Mouse (Mus musculus) limb, embryonic 14.5 days (tissue): ENCODE measurements around the gene Rps6ka1. TPM values are rescaled to one million over a fixed set of nuclear protein-coding genes. Genes with fewer than 3 reads are reported as not detected.

ENCODE experiments used
- ATAC-seq: fragments of 200-750 bp; cut with Nextera tagmentation; 2 replicates; pipeline ENCODE4 v1.8.0; 2017; ENCODE audit warnings: low read depth, moderate number of reproducible peaks, moderate TSS enrichment; ENCODE audit not compliant: low FRiP score
- DNase-seq: peaks from one replicate; pipeline ENCODE4 v3.0.0-alpha.2; 2015; ENCODE audit warnings: low spot score
- H3K27ac ChIP-seq: fragments of 300-500 bp; sonication (generic); replicated peaks from 2 replicates; pipeline ENCODE4 v1.5.1; 2014; ENCODE audit warnings: low read depth, mild to moderate bottlenecking, low read length, moderate library complexity, mixed read lengths
- H3K27me3 ChIP-seq: fragments of 300-500 bp; sonication (generic); 2 replicates; pipeline ENCODE4 v1.6.1; 2014; ENCODE audit warnings: low read length, mixed read lengths; ENCODE audit not compliant: control insufficient read depth, insufficient read depth
- H3K36me3 ChIP-seq: fragments of 300-500 bp; sonication (generic); 2 replicates; pipeline ENCODE4 v1.6.1; 2014; ENCODE audit warnings: mild to moderate bottlenecking, low read length, moderate library complexity, mixed read lengths; ENCODE audit not compliant: control insufficient read depth, insufficient read depth
- H3K4me1 ChIP-seq: fragments of 300-500 bp; sonication (generic); 2 replicates; pipeline ENCODE4 v1.6.1; 2014; ENCODE audit warnings: antibody characterized with exemption, low read length, mixed read lengths; ENCODE audit not compliant: control insufficient read depth, insufficient read depth
- H3K4me2 ChIP-seq: fragments of 300-500 bp; sonication (generic); replicated peaks from 2 replicates; pipeline ENCODE4 v1.6.1; 2014; ENCODE audit warnings: low read depth, mild to moderate bottlenecking, low read length, moderate library complexity; ENCODE audit not compliant: severe bottlenecking
- H3K4me3 ChIP-seq: fragments of 300-500 bp; sonication (generic); replicated peaks from 2 replicates; pipeline ENCODE4 v1.5.1; 2014; ENCODE audit warnings: low read length
- H3K9ac ChIP-seq: fragments of 300-500 bp; sonication (generic); 2 replicates; pipeline ENCODE4 v1.6.1; 2014; ENCODE audit warnings: mild to moderate bottlenecking, low read depth, low read length, moderate library complexity; ENCODE audit not compliant: severe bottlenecking
- H3K9me3 ChIP-seq: fragments of 300-500 bp; sonication (generic); 2 replicates; pipeline ENCODE4 v1.6.1; 2016; ENCODE audit warnings: low read length; ENCODE audit not compliant: control insufficient read depth
- POLR2A ChIP-seq: fragments of 200-500 bp; IDR thresholded peaks from 2 replicates; pipeline ENCODE4 v1.8.0; 2012; ENCODE audit warnings: inconsistent platforms, mild to moderate bottlenecking, moderate library complexity, borderline replicate concordance; ENCODE audit not compliant: insufficient read depth, insufficient read length; ENCODE audit errors: extremely low read depth
- WGBS: fragments of 180-500 bp; shearing (Covaris S2); extraction: QIAGEN DNeasy Blood & Tissue Kit; methylation state at CpG from one replicate; pipeline ENCODE4 v1.1.7; 2014; 5-methylcytosine and 5-hydroxymethylcytosine counted together
- polyA plus RNA-seq, 2 experiments: library from polyadenylated mRNA; depleted of rRNA in 1 of 2; stranded (reverse) in 1 of 2; unstranded in 1 of 2; fragments of >200 nt; fragmentation: Nextera tagmentation in 1 of 2; extraction: Ambion mirVana in 1 of 2; gene quantifications; 2 replicates each; pipeline versions ENCODE4 v1.2.1 to v1.2.3; 2012 to 2014

Rps6ka1 gene
- polyA plus RNA-seq, 2 experiments = 25.1 to 33.8 TPM

- peak; percentile 44; the same call in 1 of the 2 replicates for TF ChIP-seq POLR2A
- peak overlapping the region; percentile 82 for H3K9ac ChIP-seq
- H3K36me3 ChIP-seq = no peaks in the 10 kb centered on the region
- ATAC-seq (peak; percentile 88), DNase-seq (peak; percentile 98)
- WGBS = under 1% methylated on average over 20 of the region's 101 CpGs
- H3K4me1 ChIP-seq = peaks cover 13% of the 10 kb centered on the region
- H3K27ac ChIP-seq = peak overlapping the region; percentile 100
- H3K9me3 ChIP-seq = no peaks in the 10 kb centered on the region
- peak overlapping the region; percentile 58 for H3K4me3 ChIP-seq
- H3K4me2 ChIP-seq = peak overlapping the region; percentile 48
- no peaks in the 10 kb centered on the region for H3K27me3 ChIP-seq
These were observed 74.2 kb downstream of the Rps6ka1 start for GRCm38 (mm10) chr4:133813174-133813991.

- no peak overlapping the region for H3K9ac ChIP-seq
- TF ChIP-seq POLR2A = no peak
- ATAC-seq (no peak), DNase-seq (no peak)
- H3K27me3 ChIP-seq = no peaks in the 10 kb centered on the region
- H3K36me3 ChIP-seq = no peaks in the 10 kb centered on the region
- H3K4me3 ChIP-seq = no peak overlapping the region
- WGBS = 77% methylated on average over 15 of the region's 15 CpGs
- H3K27ac ChIP-seq = no peak overlapping the region
- H3K9me3 ChIP-seq = no peaks in the 10 kb centered on the region
- no peak overlapping the region for H3K4me2 ChIP-seq
- no peaks in the 10 kb centered on the region for H3K4me1 ChIP-seq
These were observed 83.0 kb downstream of the Rps6ka1 start for GRCm38 (mm10) chr4:133804401-133805263.

- TF ChIP-seq POLR2A = no peak
These were observed 87.0 kb downstream of the Rps6ka1 start for GRCm38 (mm10) chr4:133800589-133800988.

More at GRCm38 (mm10) chr4:133800589-133800988, 87.0 kb downstream of the Rps6ka1 start:
- H3K27ac ChIP-seq = no peak overlapping the region
- no peak overlapping the region for H3K9ac ChIP-seq
- no peaks in the 10 kb centered on the region for H3K36me3 ChIP-seq
- 34% methylated on average over 6 of the region's 6 CpGs for WGBS
- H3K9me3 ChIP-seq = no peaks in the 10 kb centered on the region
- H3K4me2 ChIP-seq = no peak overlapping the region
- no peak for ATAC-seq
- H3K4me3 ChIP-seq = no peak overlapping the region
- no peak for DNase-seq
- H3K27me3 ChIP-seq = no peaks in the 10 kb centered on the region
- no peaks in the 10 kb centered on the region for H3K4me1 ChIP-seq

Other genes with a start within 250 kb of the Rps6ka1 start
- 38.0 and 46.5 TPM in 2 replicates for gene Zdhhc18, start 237.6 kb downstream of the Rps6ka1 start, polyA plus RNA-seq (2012; rRNA removed)
- 4.0 and 7.0 TPM in 2 replicates for gene Zdhhc18, start 237.6 kb downstream of the Rps6ka1 start, polyA plus RNA-seq (2014; fragmentation: Nextera tagmentation; extraction: Ambion mirVana)
- 12.2 and 13.7 TPM in 2 replicates for gene Pigv, start 215.2 kb downstream of the Rps6ka1 start, polyA plus RNA-seq (2012; rRNA removed)
- 10.9 and 12.5 TPM in 2 replicates for gene Pigv, start 215.2 kb downstream of the Rps6ka1 start, polyA plus RNA-seq (2014; fragmentation: Nextera tagmentation; extraction: Ambion mirVana)
- gene Arid1a, start 131.0 kb downstream of the Rps6ka1 start, polyA plus RNA-seq (2012; rRNA removed) = 70.8 and 87.1 TPM in 2 replicates
- gene Arid1a, start 131.0 kb downstream of the Rps6ka1 start, polyA plus RNA-seq (2014; fragmentation: Nextera tagmentation; extraction: Ambion mirVana) = 33.3 and 40.8 TPM in 2 replicates
- gene Hmgn2, start 80.9 kb upstream of the Rps6ka1 start, polyA plus RNA-seq (2012; rRNA removed) = 606 and 861 TPM in 2 replicates
- 2,302 and 2,334 TPM in 2 replicates for gene Hmgn2, start 80.9 kb upstream of the Rps6ka1 start, polyA plus RNA-seq (2014; fragmentation: Nextera tagmentation; extraction: Ambion mirVana)
- 47.6 and 54.0 TPM in 2 replicates for gene Dhdds, start 113.1 kb upstream of the Rps6ka1 start, polyA plus RNA-seq (2012; rRNA removed)
- gene Dhdds, start 113.1 kb upstream of the Rps6ka1 start, polyA plus RNA-seq (2014; fragmentation: Nextera tagmentation; extraction: Ambion mirVana) = 45.1 and 47.2 TPM in 2 replicates
- gene Lin28a, start 131.0 kb upstream of the Rps6ka1 start, polyA plus RNA-seq (2012; rRNA removed) = 0.11 and 0.37 TPM in 2 replicates
- 0.07 TPM in 1 of 2 replicates, not detected in the other for gene Lin28a, start 131.0 kb upstream of the Rps6ka1 start, polyA plus RNA-seq (2014; fragmentation: Nextera tagmentation; extraction: Ambion mirVana)
- gene Zfp683, start 166.0 kb upstream of the Rps6ka1 start, polyA plus RNA-seq (2012; rRNA removed) = 0.04 and 0.08 TPM in 2 replicates
- not detected in 2 replicates for gene Zfp683, start 166.0 kb upstream of the Rps6ka1 start, polyA plus RNA-seq (2014; fragmentation: Nextera tagmentation; extraction: Ambion mirVana)
- gene Crybg2, start 173.0 kb upstream of the Rps6ka1 start, polyA plus RNA-seq (2012; rRNA removed) = 8.2 and 11.3 TPM in 2 replicates
- gene Crybg2, start 173.0 kb upstream of the Rps6ka1 start, polyA plus RNA-seq (2014; fragmentation: Nextera tagmentation; extraction: Ambion mirVana) = 12.3 and 12.4 TPM in 2 replicates
- gene Cd52, start 207.3 kb upstream of the Rps6ka1 start, polyA plus RNA-seq (2012; rRNA removed) = 9.0 and 10.3 TPM in 2 replicates
- gene Cd52, start 207.3 kb upstream of the Rps6ka1 start, polyA plus RNA-seq (2014; fragmentation: Nextera tagmentation; extraction: Ambion mirVana) = 15.5 and 18.1 TPM in 2 replicates
- gene Ubxn11, start 214.8 kb upstream of the Rps6ka1 start, polyA plus RNA-seq (2012; rRNA removed) = 21.9 and 24.1 TPM in 2 replicates
- gene Ubxn11, start 214.8 kb upstream of the Rps6ka1 start, polyA plus RNA-seq (2014; fragmentation: Nextera tagmentation; extraction: Ambion mirVana) = 7.6 and 12.0 TPM in 2 replicates
- 325 and 365 TPM in 2 replicates for gene Sh3bgrl3, start 241.0 kb upstream of the Rps6ka1 start, polyA plus RNA-seq (2012; rRNA removed)
- 532 and 538 TPM in 2 replicates for gene Sh3bgrl3, start 241.0 kb upstream of the Rps6ka1 start, polyA plus RNA-seq (2014; fragmentation: Nextera tagmentation; extraction: Ambion mirVana)